Mouse (Mus musculus) forebrain, embryonic 11.5 days (tissue): ENCODE data around the gene Hddc3. TPM values are rescaled to one million over a fixed set of nuclear protein-coding genes. Genes with fewer than 3 reads are reported as not detected.

Source experiments
- ATAC-seq: fragments of 200-750 bp; cut with Nextera tagmentation; replicated peaks from 2 replicates; pipeline ENCODE4 v1.8.0; 2017; ENCODE audit warnings: moderate TSS enrichment; ENCODE audit not compliant: low FRiP score
- DNase-seq: peaks from one replicate; pipeline ENCODE4 v3.0.0-alpha.2; 2017; ENCODE audit warnings: low spot score
- H3K27ac ChIP-seq: fragments of 300-500 bp; sonication (generic); 2 replicates; pipeline ENCODE4 v1.5.1; 2014; ENCODE audit warnings: low read depth, low read length
- H3K27me3 ChIP-seq: fragments of 300-500 bp; sonication (generic); 2 replicates; pipeline ENCODE4 v1.6.1; 2014; ENCODE audit warnings: mild to moderate bottlenecking, low read length, mixed read lengths; ENCODE audit not compliant: control insufficient read depth, insufficient read depth
- H3K36me3 ChIP-seq: fragments of 300-500 bp; sonication (generic); 2 replicates; pipeline ENCODE4 v1.6.1; 2014; ENCODE audit warnings: mild to moderate bottlenecking, low read length, moderate library complexity, mixed read lengths; ENCODE audit not compliant: control insufficient read depth, insufficient read depth
- H3K4me1 ChIP-seq: fragments of 300-500 bp; sonication (generic); replicated peaks from 2 replicates; pipeline ENCODE4 v1.6.1; 2014; ENCODE audit warnings: low read length, mixed read lengths; ENCODE audit not compliant: control insufficient read depth, insufficient read depth
- H3K4me2 ChIP-seq: fragments of 300-500 bp; sonication (generic); 2 replicates; pipeline ENCODE4 v1.6.1; 2014; ENCODE audit warnings: low read depth, mild to moderate bottlenecking, low read length, moderate library complexity, mixed read lengths; ENCODE audit not compliant: severe bottlenecking
- H3K4me3 ChIP-seq: fragments of 300-500 bp; sonication (generic); 2 replicates; pipeline ENCODE4 v1.5.1; 2014; ENCODE audit warnings: low read depth, low read length
- H3K9ac ChIP-seq: fragments of 300-500 bp; sonication (generic); 2 replicates; pipeline ENCODE4 v1.6.1; 2014; ENCODE audit warnings: low read length
- H3K9me3 ChIP-seq: fragments of 300-500 bp; sonication (generic); 2 replicates; pipeline ENCODE4 v1.6.1; 2016; ENCODE audit warnings: low read length, mixed read lengths; ENCODE audit not compliant: control insufficient read depth
- WGBS: fragments of 180-500 bp; shearing (Covaris S2); extraction: QIAGEN DNeasy Blood & Tissue Kit; methylation state at CpG from one replicate; pipeline ENCODE4 v1.1.7; 2014; 5-methylcytosine and 5-hydroxymethylcytosine counted together
- polyA plus RNA-seq: library from polyadenylated mRNA; unstranded; fragments of >200 nt; fragmentation: Nextera tagmentation; extraction: Ambion mirVana; gene quantifications from 2 replicates; pipeline ENCODE4 v1.2.1, GENCODE M21; 2014

Hddc3 gene
- polyA plus RNA-seq, 1 experiment from 2014 or later, result 23.8 TPM

DNA sequence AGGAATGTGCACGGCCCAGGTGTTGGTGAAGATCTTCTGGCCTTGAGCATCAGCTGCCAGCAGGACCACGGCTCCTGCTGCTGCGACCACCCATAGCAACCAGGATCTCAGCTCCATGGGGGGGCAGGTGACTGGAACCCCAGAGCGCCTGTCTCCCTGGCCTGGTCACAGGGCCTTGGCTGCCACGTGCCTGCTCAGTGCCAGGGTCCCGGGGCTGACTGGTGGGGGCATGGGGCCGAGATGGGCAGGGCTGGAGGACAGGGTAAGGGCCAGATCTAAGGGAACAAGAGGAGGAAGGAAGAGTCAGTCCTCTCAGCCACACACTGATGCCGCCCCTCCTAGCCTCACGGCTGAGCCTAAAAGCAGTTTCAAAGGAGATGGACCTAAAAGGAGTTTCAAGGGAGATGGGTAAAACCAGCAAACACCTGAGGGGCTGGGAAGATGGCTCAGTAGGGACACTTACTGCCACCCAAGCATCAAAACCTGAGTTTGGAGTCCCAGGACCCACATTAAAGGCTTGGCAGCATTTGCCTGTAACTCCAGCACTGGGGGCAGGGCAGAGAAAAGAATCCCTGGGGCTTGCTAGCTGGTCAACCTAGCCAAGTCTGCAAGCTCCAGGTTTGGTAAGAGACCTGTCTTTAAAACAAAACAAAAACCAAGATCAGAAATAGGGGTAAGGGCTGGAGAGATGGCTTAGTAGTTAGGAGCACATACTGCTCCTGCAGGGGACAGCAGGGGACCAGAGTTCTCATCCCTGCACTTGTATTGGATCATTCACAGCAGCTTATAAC is 55.9 kb downstream of the Hddc3 start:
- no peak overlapping the region for H3K27ac ChIP-seq
- no peak for DNase-seq
- H3K9me3 ChIP-seq, result no peaks in the 10 kb centered on the region
- no peak overlapping the region for H3K4me3 ChIP-seq
- peaks cover 14% of the 10 kb centered on the region for H3K4me1 ChIP-seq
- WGBS, result 73% methylated on average over 9 of the region's 9 CpGs
- no peaks in the 10 kb centered on the region; the same call in 1 of the 2 replicates for H3K36me3 ChIP-seq
- H3K4me2 ChIP-seq, result no peak overlapping the region
- ATAC-seq, result no peak
- no peak overlapping the region for H3K9ac ChIP-seq
- H3K27me3 ChIP-seq, result peaks cover 5% of the 10 kb centered on the region

DNA sequence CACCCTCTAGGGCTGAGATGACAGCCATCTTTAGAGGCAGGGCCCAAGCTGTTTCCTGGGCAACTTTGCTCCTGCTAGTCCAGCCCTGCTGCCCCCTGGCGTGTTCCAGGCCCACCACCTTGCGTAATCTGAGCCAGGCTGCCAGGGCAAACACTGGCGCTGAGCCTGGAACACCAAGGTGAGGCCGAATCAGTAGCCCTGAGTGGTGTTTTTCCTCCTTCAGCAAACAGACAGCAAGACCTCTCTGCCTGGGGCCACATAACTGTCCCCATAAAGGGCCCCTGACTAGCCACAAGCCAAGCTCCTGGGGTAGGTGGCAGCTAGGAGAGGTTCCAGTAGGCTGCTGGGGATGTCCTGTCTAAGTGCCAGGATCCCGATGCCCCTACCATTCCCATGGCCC is 57.2 kb downstream of the Hddc3 start:
- Histone ChIP-seq H3K9me3 (no peaks in the 10 kb centered on the region), H3K9ac (no peak overlapping the region; the same call in 1 of the 2 replicates), H3K4me1 (peaks cover 14% of the 10 kb centered on the region), H3K36me3 (no peaks in the 10 kb centered on the region; the same call in 1 of the 2 replicates), H3K27ac (no peak overlapping the region), H3K4me3 (no peak overlapping the region), H3K4me2 (no peak overlapping the region), H3K27me3 (peaks cover 5% of the 10 kb centered on the region)
- no peak for DNase-seq
- 56% methylated on average over 5 of the region's 5 CpGs for WGBS
- ATAC-seq, result no peak

Other genes starting within 250 kb of the Hddc3 start
- gene Idh2, start 227.7 kb upstream of the Hddc3 start, polyA plus RNA-seq, result 403 and 425 TPM in 2 replicates
- 15.7 and 17.3 TPM in 2 replicates for gene Sema4b, start 156.3 kb upstream of the Hddc3 start, polyA plus RNA-seq
- 51.4 and 58.1 TPM in 2 replicates for gene Cib1, start 110.3 kb upstream of the Hddc3 start, polyA plus RNA-seq
- gene Gdpgp1, start 110.2 kb upstream of the Hddc3 start, polyA plus RNA-seq, result 5.3 and 5.7 TPM in 2 replicates
- gene Ttll13, start 96.7 kb upstream of the Hddc3 start, polyA plus RNA-seq, result 1.2 and 1.5 TPM in 2 replicates
- 50.4 and 53.8 TPM in 2 replicates for gene Ngrn, start 81.9 kb upstream of the Hddc3 start, polyA plus RNA-seq
- gene Vps33b, start 73.5 kb upstream of the Hddc3 start, polyA plus RNA-seq, result 20.6 and 21.3 TPM in 2 replicates
- 263 and 281 TPM in 2 replicates for gene Prc1, start 48.7 kb upstream of the Hddc3 start, polyA plus RNA-seq
- gene Rccd1, start 18.6 kb upstream of the Hddc3 start, polyA plus RNA-seq, result 16.9 and 20.2 TPM in 2 replicates
- gene Unc45a, start 2.1 kb upstream of the Hddc3 start, polyA plus RNA-seq, result 31.1 and 36.1 TPM in 2 replicates
- 16.1 and 18.8 TPM in 2 replicates for gene Man2a2, start 28.3 kb downstream of the Hddc3 start, polyA plus RNA-seq
- 7.7 and 8.3 TPM in 2 replicates for gene Fes, start 44.8 kb downstream of the Hddc3 start, polyA plus RNA-seq
- gene Furin, start 62.3 kb downstream of the Hddc3 start, polyA plus RNA-seq, result 6.0 and 6.2 TPM in 2 replicates
- 50.4 and 53.0 TPM in 2 replicates for gene Blm, start 192.0 kb downstream of the Hddc3 start, polyA plus RNA-seq